Mouse (Mus musculus): ENCODE results near the gene Castor1.

GRCm38 (mm10) chr11:4207655-4208054 lies 10.4 kb upstream of the Castor1 start:
- TF ChIP-seq POLR2A (IDR thresholded peaks at IDR 0.05; ENCODE audit: extremely low read depth, insufficient read depth, low read length), result no peak
- no peak for TF ChIP-seq CTCF (IDR thresholded peaks at IDR 0.05; ENCODE audit: extremely low read depth, insufficient read depth, low read length)
